Mouse (Mus musculus) gastrocnemius, adult 8-10 months (tissue): ENCODE measurements around the gene Elfn1. TPM values are rescaled to one million over a fixed set of nuclear protein-coding genes. Genes with fewer than 3 reads are reported as not detected.

Source experiments
- DNase-seq, 2 experiments: peaks; one replicate each; pipeline ENCODE4 v3.0.0; 2022; ENCODE audit warnings: low spot score in 2 of 2
- total RNA-seq, 4 experiments: library from RNA; stranded (reverse); gene quantifications; 2 replicates each; pipeline ENCODE4 v1.2.4; 2022

Gene Elfn1
- total RNA-seq = not detected

DNA sequence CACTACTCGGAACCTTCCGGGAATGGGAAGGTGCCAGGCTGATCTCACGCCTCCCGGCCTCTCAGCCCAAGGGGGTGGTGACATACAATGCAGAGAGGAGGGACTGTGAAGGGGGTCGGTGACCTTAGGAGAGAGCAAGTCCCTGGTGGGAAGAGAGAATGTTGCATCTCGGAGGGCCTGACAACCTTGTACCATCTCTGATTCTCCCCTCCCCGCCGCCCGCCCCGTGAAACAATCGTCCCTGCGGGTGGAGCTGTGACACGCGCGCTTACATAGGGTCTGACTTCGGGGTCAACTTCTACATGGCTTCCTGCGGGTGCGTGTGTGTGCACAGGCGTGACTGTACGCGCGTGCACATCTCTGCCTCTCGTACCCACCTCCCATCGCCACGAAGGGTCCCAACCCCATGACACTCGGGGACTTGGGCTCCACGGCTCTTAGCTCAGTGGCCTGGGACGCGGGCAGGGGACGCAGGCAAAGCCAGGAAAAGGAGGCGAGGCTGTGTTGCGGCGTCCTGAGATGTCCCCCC, at the start of gene Elfn1:
Elfn1 (plus strand) TSS at position 230 of the 529 bp plus-strand sequence.
- DNase-seq = no peak

DNA sequence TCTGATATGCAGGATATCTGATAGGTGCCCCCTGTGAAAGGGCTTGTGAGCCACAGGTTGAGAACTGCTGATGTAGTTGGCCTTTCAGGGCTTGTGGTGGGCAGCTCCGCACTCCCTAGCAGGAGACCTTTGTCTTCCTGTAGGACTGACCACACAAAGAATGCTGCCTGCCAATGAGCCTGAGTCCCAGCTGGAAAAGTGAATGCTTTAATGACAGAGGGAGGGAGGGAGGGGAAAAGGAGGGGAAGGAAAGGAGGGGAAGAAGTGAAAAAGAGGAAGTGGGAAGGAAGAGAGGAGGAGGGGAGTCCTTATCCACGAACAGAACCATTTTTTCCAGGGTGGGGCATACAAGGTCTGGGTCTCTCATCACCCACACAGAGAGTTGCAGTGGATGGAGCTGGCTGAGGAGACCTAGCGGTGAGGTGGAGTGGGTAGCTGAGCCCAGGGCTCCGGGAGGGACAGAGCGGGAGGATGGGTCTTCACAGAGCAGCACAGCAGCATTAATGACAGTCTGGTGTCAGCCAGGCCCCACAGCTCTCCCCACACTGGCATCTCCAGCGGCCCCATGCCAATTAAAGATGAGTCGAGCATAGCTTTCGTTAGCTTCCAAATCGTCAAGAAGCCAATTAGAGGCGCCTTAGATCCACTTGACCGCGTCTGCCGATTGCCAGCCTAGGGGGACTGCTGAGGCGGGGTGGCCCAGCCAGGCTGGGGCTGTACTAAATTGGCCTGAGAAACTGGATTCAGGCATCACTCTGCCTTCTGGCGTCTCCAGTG, 47.2 kb upstream of the Elfn1 start:
- DNase-seq = no peak

DNA sequence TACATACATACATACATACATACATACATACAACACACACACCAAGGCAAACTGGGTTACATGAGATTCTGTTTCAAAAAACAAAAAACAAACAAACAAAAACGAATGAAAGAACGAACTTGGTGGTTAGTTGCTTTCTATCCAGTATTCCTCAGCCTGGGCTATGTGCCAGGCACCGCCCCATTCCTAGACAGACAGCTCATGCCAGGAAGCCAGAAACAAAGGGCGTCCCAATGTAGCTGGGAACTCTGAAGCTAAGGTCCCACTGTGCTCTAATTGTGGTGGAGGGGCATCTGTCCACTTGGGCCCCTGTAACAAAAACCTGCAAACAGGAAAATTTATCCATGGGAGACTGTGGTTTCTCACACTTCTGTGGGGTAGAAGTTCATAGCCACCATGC, 45.0 kb upstream of the Elfn1 start:
- no peak for DNase-seq

DNA sequence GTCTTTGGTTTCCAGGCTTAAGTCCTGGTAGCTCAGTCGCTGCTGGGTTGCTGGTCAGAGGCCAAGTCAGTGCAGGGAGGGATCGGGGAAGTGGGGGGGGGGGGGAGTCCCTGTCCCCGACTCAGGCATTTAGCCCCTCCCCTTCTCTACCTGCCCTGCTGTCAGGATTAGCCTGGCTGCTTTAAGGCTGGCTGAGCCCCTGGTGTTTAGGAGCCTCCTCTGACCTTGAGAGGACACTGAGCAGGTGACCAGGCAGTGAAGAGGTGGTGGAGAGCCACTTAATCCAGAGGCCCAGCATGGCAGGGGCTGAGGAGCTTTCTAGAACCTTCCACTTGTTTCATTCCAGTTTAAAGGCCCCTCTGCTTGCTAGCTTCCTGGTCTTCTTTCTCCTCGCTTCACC, 36.9 kb upstream of the Elfn1 start:
- DNase-seq = no peak

DNA sequence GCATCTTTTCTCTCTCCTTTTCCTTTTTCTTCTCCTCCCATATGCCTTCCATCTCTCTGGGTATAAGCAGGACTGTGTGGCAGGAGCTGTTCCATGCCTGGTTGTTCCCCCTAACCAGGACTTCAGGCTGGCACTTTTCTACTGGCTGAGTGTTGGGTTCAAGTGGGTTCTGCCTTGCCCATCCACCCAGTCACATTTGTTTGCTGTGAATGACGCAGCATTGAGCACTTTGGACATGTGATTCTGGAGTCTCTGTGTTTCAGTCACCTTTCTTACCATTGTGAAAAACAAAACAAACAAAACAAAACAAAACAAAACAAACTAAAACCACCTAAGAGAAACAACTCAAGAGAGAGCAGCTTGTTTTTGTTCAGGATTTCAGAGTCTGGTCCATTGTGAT, 36.2 kb upstream of the Elfn1 start:
- no peak for DNase-seq

- no peak for DNase-seq
Observed at GRCm38 (mm10) chr5:139877563-139877962, 30.2 kb upstream of the Elfn1 start.

- DNase-seq = no peak
Observed at GRCm38 (mm10) chr5:139879694-139880093, 28.0 kb upstream of the Elfn1 start.

GRCm38 (mm10) chr5:139881161-139881560, 26.6 kb upstream of the Elfn1 start:
- DNase-seq = no peak

- DNase-seq = no peak
Observed at GRCm38 (mm10) chr5:139888624-139889023, 19.1 kb upstream of the Elfn1 start.

- DNase-seq = no peak
Observed at GRCm38 (mm10) chr5:139889370-139889769, 18.4 kb upstream of the Elfn1 start.

DNA sequence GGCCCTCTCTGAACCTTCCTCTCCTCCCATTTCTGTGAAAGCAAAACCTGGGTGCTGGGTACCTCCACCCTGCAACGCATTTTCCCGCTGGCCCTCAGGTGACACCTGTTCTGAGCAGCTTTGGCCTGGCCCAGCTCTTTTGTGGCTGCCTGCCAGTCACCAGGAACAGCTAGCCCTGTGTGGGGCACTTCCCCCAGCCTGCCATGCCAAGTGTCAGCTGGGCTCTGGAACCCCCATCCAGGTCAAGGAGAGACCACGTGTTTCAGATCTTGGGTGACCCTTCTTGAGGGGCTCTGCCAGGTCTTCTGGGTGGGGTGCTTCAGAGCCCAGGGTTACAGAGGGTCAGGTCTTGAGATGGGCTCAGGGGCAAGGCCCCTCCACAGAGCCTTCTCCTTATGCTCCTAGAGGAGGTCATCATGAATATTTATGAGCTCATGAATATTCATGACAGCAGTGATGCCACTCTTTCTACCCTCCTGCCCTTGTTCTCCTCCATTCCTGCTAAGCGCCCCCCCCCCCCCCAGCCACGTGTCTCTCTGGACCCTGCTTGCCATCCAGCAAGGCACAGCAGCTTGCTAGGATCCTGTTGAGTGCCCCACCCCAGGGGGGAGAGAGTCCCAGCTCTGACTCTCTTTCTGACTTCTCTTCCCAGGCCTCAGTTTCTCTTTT, 15.3 kb upstream of the Elfn1 start:
- no peak for DNase-seq

GRCm38 (mm10) chr5:139892995-139893345, 14.8 kb upstream of the Elfn1 start:
- DNase-seq = no peak

GRCm38 (mm10) chr5:139894025-139894508, 13.7 kb upstream of the Elfn1 start:
- peak in 1 of 2 experiments; percentile 20 for DNase-seq

DNA sequence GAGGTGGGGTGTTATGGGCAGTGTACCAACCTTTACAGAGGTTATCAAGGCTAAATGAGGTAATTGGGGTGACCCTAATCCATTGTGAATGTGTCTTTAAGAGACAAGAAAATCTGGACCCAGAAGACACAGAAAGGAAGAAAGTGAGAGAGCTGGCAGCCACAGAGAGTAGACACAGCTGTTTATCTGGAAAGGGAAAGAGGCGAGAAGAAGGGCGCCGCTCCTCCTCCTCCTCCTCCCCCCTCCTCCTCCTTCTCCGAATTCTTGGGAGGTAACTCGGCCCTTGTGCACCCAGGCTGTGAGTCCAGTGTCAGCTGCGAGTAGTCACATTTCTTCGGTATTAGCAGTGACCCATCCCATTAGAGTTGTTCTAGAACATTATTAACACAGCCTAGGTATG, 8.7 kb upstream of the Elfn1 start:
- no peak for DNase-seq

DNA sequence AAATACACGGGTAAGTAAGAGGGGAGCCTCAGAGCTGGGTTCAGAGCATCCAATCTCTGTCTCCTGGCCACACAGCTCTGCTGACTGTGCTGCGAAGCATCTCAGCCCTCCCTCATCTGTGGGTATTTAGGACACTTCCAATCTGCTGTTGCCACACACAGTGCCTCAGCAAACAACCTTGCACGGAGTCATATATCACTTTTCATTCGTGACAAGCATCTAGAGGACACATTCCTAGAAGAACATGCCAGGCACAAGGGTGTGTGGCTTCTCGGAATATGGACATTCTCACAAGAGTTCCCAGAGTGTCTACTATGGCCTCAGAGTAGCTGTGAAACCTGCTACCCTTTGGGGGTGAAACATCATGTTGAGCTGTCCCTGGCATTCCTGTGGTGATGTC, 2.6 kb upstream of the Elfn1 start:
- DNase-seq = no peak

GRCm38 (mm10) chr5:139906507-139906906, 1.2 kb upstream of the Elfn1 start:
- no peak for DNase-seq

DNA sequence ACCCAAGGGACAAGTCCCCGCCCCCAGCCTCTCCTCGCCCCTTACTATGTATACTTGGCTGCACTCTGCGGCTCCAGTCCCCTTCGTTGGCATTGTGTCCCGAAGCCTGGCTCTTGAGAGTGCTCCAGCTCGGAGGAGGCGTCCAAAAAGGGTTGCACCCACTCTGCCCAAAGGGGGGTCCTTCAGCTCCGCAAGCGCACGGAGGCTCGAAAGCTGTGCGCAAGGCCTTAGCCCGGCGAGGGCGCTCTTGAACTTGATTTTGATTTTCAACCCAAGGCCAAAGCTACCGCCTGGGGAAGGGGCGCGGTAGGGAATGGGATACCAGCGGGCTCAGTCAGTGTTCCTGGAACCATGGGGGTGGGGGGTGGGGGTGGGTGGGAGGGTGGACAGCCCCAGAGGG, 502 bp upstream of the Elfn1 start:
- DNase-seq = no peak

GRCm38 (mm10) chr5:139908243-139908810, 584 bp downstream of the Elfn1 start:
- DNase-seq = no peak

DNA sequence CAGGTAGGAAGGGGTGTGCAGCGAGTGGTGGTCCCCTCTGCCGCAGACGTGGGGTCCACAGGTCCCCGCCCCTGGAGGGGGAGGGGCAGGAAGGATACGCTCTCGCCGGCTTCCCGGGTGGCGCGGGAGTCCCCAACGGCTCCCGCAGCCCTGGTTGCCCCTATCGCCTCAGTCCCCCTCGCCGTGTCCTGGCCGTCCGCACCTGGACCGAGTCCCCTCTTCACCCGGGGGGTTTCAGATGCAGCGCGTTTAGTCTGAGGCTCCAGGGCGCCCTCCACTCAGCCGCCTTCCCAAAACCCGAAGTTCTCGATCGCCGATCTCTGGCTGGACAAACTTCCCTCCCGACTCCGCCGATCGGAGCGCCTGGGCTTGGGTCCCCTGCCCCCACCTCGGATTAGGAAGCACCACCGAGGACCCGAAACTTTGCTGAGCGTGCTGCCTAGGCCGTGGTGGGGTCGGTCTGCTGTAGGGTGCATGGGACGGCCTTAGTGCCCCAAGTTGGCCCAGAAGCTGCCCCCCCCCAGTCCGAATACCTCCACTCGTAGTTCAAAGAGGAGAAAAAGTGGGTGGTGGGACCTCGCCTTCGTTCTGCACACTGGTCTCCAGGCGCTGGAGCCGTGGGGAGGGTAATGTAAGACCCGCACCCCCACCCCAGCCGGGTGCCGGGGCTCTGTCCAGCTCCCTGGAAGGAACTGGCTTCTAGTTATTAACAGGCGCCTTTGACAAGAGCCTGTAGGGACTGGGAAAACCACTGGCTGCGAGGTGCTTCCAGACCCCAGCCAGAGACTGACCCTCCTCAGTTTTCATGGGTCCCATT, 1.3 kb downstream of the Elfn1 start:
- DNase-seq = no peak

GRCm38 (mm10) chr5:139909710-139910550, 2.2 kb downstream of the Elfn1 start:
- DNase-seq = no peak
